Mouse (Mus musculus) gonadal fat pad, adult 2 months (tissue): ENCODE measurements around the gene Ubtd1. TPM values are rescaled to one million over a fixed set of nuclear protein-coding genes. Genes with fewer than 3 reads are reported as not detected.

Experiments
- DNase-seq: peaks from one replicate; pipeline ENCODE4 v3.0.0-alpha.2; 2012; ENCODE audit warnings: low read depth
- polyA plus RNA-seq: library from polyadenylated mRNA; depleted of rRNA; stranded (reverse); fragments of >200 nt; gene quantifications from 2 replicates; pipeline ENCODE4 v1.2.3, GENCODE M21; 2012

The Ubtd1 gene
- polyA plus RNA-seq, 1 experiment, result 40.2 TPM

DNA sequence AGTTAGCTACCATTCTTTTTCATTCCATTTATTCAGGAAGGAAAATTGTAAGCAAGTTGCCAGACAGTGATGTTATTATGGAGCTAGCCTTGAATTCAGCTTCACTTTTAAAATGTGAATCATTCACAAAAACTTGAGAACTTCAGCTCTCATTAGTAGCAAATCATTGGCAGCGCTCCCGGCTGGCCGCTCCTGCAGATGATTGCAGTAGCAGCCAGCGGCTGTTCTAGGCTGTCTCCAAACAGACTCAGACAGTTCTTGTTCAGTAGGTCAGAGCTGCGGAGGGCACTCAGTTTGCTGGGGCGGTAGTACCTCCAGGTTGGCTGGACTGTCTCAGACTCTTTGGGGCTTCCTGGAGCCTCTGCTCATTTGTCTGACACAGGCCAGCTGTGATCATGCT is 11.9 kb downstream of the Ubtd1 start:
- no peak for DNase-seq

DNA sequence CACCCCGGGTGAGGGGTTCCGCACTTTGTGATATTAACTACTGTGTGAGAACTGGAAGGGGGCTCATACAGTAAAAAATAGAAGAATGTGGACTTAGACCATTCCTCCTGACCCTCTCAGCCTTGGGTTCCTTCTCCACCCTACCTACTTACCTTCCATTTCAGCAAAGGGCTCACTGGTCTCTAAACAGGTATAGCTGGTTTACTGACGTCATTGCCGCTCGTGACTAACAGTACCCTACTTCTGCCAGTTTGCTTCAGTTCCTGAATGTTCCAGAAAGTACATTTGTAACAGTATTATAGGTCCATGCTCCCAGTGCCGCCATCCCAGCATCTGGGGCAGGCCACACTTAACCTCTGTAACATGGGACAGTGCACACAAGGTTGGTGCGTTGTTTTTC is 12.5 kb downstream of the Ubtd1 start:
- DNase-seq, result no peak

DNA sequence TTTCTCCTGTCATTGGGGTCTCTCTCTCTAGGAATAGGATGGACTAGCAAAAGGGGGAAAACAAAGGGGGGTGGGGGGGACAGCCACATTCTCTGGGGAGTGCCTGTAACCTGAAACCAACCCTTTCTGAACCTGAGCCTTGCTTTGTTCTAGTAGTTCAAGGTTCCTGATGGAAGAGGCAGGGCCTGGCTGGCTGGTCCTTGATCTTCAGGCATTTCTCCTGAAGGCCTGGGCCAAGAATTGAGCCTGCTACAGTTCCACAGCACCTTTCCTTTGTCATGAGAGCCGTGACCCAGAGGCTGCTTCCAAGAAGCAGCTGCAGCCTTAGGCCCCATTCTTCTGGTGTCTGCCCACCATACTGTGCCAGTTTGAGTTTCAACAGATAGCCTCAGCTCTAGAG is 13.9 kb downstream of the Ubtd1 start:
- no peak for DNase-seq

DNA sequence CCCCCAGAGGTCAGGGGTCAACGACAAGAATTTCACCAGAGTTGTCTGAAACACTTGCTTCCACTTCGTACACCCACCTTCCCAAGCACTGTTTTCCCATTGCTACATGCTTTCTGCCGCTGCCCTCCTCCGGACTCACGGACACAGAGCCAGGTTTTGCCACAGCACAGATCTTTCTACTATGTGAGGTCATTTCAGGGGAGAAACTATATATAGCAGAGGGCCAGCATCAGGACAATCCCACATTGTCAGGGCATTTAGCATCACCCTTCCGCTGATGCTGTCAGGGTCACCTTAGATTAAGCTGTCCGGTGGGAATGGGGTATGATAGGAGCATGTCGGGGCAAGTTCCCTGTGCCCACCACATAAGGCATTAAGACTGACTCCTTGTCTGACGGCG is 15.5 kb downstream of the Ubtd1 start:
- no peak for DNase-seq

DNA sequence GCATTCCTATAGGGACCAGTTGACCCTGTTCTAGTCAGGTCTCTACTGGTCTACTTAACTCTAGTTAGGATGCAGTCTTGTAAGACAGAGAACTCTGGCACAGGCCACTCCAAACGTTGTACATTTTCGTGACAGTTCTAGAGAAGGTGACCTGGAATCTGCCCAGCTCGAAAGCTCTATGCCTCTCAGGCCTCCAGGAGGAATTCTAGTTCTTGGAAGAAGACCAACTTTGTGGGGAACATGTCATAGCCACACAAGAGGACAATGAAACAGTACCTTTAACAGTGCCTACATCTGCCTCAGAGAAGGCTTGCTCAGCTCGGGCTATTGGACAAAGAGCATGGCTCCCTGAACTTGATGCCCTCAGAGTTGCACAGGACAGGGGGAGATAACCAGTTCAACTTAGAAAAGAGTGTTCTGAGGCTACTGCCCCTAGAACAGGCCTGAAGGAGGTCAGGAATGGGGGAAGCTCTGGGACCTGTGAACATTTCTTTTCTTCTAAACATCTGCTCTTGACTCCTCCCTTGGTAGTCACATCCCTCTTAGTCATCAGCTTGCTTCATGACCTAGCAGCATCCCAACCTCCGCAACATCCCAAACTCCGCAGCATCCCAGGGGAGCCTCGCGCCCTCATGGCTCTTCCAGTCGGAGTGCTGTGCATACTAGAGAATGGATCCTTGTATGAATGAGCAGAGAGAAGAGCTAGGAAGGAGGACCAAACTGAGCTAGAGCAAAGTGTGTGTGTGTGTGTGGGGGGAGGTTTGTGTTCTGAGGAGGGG is 17.4 kb downstream of the Ubtd1 start:
- DNase-seq, result no peak

DNA sequence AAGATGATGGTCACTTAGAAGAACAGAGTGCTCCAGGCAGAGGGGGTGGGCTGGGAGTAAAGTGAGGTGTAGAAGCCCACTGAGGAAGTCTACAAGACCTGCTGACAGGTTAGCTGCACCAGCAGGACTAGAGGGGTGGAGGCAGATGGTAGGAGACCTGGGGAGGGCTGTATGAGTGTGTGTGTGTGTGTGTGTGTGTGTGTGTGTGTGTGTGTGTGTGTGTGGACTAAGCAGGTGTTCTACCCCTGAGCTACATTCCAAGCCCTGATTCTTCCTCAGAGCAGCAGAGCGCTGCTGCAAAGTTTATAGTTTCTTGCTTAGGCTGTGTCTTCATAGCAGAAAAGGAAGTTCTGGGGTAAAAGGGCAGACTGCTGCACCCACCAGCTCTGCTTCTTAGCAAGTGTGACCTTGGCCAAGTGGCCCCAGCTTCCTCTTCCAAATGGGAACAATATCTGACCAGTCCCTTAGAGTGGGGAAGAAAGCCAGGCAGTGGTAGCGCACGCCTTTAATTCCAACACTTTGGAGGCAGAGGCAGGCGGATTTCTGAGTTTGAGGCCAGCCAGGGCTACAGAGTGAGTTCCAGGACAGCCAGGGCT is 18.2 kb downstream of the Ubtd1 start:
- no peak for DNase-seq

DNA sequence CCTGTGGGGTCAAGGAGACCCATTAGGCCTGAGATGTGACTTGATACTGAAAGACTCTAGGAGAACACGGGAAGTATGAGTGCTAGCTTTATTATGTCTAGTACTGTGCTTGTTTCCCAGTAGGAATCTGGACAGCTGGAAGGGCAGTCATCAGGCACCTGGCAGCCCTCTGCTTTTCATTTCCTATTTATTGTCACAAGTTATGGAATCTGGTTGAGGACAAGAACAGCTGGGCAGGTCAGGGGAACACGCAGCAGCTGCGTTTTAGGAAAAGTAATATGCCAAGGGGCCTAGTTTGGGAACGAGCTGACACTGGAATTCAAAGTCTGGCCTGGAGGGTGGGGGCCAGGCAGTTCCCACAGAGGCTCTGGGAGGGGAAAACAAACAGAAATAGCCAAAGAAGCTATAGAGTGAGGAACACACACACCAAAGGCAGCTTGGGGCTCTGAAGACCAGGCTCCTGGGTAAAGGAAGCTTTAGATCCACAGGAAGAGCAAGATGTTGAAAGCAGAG is 18.9 kb downstream of the Ubtd1 start:
- DNase-seq, result no peak

DNA sequence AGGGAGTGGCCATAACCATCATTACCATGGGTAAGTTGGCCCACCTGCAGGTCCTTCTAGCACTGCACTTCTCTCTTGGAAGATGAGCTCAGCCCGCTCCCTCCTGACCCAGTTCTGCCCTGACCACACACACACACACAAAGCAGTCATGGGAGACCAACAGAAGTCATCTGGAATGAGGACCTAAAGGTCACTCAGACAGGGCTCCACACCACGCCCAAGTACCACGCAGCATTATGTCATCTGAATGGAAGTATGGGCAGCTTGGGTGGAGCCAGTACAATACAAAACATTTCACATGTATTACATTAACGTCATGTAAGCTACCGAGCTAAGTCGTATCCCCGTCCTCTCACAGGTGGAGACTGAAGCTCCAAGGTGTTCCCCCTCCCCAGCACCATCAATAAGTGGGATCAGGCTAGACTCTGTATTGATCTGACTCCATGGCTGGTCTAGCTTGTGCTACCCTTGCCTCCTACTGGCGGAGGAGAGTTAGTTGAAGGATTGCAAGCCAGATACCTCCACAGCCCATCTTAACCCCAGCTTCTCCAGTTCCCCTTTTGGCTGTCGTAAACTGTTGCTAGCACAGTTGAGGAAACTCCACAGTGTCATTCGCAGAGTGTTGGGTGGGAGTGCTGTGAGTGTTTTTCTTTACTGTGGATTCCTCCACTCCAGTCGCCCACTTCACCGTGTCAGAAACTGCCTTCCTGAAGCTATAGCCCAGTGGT is 19.9 kb downstream of the Ubtd1 start:
- no peak for DNase-seq

DNA sequence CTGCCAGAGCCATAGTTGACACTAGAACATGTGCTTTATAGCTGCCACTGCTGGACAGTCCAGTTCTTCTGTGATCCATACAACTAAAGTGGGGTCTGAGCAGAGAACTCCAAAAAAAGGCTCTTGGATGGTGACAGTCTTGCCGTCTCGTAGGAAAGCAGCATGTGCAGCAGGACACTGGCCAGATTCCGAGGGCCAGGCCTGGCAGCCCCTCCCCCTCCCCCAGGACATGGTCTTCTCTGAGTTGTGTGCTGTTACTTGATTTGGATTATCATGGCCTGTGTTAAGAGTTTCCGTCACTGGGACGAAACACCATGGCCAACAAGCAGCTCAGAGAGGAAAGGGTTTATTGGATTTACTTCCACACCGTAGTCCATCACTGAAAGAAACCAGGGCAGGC is 22.7 kb downstream of the Ubtd1 start:
- DNase-seq, result no peak

DNA sequence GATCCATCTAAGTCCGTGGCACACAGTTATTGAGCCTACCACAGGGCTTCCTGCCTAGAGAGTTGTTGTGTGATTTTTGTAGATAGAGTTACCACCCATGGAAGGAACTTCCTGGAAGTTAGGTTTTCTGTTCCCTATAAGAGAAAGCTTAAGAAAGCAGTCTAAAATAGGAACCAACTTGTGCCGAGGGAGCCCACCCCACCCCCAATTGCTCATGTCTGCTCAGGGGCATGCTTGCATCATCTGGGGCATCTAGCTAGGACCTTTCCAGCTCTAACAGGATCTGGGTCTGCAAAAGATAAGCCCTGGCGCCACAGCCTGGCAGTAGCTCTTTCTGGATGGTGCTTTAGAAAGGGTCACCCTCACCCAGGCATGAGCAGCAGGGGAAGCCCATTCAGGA is 24.1 kb downstream of the Ubtd1 start:
- DNase-seq, result no peak

DNA sequence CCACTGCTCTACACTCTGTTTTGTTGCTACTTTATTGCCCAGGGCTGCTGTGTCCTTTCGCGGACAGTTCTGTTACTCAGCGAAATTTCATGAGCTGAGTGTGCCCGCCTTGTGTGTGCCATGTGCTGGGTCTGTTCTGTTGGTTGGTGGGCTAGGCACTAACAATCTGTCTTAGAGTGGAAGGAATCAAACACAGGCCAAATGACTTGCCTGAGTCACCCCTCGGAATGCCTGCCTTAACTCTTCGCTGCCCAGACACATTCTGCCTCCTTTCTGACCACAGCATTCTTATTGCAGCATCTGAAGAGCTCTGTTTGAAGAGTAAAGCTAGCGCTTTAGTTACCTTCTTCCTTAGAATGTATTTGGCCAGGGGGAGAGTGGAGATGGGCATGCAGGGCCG is 25.0 kb downstream of the Ubtd1 start:
- no peak for DNase-seq

DNA sequence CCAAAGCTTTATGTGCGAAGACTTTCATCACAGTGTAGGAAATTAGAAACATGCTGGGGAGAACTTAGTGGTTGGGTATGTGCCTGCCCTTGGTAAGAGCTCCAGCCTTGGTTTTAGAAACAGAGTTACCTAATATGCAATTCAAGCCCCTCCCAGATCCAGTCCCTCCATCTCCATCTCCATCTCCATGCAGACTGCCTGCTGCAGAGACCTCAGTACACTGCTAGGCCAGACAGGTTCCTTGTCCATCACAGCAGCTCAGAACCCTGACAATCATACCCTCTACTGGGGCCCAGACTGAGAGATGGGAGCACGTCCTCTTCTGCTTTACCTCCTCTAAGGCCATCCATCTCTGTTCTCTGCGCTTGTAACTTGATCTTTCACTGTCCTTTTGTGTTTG is 27.0 kb downstream of the Ubtd1 start:
- no peak for DNase-seq

DNA sequence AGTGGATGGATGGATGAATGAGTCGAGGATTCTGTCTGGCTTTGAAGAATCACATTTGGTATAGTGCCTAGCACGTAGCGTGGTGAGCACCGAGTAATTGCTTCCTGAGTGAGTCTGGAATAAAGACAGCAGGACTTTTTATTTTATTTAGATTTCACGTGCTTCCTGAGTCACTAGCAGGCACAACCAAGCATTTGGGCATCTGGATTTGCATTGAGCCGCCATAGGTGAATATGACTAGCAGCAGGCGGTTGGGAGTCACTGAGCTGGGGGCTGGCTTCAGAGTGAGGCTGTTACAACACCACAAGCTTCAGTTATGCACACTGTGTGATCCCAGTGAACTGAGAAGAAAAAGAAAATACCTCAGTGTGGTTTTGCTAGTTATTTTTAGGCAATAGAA is 27.5 kb downstream of the Ubtd1 start:
- DNase-seq, result no peak

DNA sequence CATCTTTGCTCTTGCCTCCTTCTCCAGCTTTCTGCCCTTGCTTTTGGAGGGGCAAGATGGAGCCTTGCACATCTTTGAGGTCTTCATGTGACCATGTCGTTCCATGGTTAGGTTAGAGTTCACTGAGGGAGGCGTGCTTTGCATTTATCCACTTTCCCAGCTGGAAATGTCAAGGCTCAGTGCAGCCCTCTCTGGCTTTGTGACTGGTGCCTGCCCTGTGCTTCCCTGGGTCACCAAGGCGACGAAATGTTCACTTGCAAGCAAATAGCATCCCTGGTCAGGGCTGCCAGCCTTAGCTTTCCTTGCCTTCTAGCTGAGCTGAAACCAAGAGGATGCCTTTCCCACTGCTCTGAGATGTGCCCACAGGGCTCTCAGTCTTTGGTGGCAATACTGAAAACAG is 28.9 kb downstream of the Ubtd1 start:
- no peak for DNase-seq

DNA sequence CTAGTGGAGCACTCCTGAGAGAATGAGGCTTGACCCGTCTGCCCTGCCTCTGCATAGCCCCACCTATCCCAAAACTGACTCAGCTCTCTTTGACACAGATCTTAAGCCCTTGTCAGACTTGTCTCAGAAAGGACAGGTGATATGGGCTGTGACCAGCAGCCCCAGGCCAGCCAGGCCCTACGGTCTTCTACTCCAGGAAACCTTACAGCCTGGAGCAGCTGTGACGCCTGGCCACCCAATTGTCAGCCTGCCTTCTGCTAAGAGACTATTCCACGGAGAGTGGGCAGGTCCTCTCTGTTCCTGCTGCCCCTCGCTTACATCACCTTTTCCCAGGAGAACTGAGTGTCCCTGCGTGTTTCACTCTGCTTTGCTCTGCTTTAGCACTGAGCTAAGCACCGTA is 29.6 kb downstream of the Ubtd1 start:
- no peak for DNase-seq

DNA sequence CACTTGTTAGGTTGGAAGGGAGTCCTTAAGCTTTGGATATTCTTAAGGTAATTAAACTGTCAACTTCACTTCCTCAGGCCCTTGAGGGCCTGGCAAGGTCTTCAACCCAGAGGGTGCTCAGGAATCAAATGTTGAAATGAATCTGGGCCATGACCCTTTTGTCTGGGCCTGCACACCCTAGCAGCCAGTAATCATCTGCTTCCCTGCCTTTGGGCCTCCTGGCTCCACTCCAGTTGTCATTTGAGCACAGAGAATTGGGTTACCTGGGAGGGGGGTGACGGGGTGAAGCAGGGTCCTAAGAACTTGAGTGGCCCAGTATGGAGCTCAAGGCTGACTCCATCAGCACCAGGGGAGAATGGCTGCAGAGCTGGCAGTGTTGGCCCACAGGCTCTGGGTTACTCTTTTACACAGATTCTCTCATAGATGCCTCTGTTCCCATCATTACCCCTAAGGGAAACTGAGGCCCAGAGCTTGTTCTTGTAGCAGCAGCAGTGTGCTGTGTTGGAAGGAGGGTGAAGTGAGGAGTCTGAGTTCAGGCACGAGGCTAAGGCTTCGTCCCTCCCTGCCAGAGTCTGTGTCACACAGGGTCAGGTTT is 32.8 kb downstream of the Ubtd1 start:
- no peak for DNase-seq

DNA sequence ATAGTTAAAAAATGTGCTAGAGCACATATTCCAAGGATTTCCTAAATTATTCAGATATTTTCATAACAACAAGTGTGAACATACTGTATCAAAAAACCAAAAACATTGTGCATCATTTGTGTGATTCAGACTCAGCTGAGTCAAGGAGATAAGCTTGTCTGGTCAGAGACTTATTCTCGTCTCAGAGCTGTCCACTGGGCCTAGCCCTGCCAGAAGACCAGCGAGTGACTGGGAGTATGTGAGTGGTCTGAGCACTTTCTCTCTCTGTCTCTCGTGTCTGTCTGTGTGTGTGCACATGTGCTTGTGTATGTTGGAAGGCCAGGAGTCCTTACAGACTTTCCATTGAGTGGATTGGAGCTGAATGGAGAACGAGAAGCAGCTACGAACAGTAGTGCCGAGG is 33.4 kb downstream of the Ubtd1 start:
- no peak for DNase-seq

DNA sequence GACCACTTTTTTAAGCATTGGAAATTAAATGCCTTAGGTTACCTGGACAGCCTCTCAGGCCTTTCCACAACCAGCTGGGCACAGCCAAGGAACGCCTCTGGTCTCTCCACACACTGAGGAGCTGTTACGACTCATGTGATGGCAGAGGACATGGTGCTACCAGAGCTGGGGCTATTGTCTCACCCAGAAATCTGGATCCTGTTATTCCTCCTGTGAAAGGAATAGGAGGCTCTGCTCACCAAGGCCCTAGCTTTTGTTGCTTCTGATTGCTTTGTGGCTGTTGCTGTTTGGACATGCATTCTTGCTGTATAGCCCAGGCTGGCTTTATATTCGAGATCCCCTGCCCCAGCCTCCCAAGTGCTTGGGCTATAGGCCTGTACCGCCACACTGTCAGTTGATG is 34.7 kb downstream of the Ubtd1 start:
- DNase-seq, result no peak

DNA sequence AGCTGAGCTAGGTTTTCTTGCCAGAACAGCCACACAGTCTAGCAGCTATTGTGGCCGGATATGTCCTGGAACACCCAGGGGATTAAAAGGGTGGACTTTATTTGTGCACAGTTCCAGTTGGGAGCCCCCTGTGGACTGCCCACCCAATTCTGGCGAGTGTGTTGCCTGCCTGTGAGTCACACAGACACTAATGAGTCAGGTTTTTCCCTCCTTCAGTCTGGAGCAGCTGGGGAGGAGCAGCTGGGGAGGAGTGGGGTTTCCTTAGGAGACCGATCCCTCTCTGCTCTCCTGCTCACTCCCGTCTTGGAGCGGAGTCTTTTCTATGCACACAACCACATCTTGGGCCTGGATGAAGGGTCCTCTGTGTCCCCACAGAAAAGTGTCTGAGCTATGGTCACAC is 35.3 kb downstream of the Ubtd1 start:
- DNase-seq, result no peak

DNA sequence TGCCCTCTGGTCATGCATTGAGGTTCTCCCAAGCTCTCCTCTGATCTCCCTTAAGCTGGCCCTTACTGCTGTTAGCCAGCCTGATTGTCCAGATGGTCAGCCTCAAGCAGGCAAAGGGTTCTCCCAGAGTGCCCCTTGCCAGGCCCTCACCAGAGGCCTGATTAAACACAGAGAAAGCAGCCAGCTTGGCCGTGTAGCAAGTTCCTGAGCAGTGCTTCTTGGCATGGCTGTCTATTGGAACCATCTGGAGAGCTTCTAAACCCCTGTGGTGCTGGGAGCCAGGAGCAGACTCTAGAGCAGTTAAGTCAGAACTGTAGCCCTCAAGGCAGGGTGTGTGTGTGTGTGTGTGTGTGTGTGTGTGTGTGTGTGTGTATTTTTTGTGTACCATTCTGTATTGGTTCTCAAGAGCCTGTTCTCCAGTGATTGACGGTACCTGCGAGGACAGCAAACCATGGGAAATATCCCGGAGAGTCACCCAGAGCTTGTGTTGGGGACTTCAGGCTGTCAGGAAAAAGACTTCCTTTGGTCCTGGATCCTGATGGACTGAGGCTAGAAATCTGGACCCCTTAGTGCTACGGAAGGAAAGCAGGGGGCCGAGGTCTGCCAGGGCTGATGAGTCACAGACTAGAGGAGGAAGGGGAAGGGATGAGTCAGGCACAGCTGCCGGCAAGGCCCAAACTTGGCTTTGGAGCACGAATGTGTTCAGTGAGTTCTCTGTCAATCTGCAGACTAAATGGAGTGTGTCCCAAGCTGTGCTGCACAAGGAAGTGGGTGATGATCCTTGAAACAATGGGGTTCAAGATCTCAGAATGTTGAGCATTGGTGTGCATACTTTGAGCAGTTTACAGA is 36.1 kb downstream of the Ubtd1 start:
- no peak for DNase-seq

DNA sequence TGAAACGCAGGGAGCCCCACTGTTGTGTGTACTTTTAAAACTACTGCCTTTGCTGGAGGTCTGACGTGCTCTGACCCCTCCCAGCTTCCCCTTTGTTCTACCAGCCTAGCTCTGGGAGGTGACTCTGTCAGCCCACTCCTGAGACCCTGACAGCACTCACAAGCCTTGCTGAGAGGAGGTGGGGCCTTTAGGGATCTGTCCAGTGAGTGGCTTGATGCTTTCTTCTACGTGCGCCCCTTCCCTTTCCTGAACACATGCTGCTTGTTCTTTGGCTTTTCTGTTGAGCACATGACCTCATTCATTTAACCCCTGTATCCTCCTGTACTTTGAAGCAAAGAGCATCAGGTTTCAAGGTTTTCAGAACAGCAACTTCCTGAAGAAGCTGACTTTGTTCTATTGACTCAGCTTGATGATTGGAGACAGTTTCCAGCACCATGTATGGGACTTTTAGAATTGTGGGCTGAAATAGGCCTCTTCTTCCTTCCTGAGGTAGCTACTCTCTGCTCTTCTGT is 37.5 kb downstream of the Ubtd1 start:
- DNase-seq, result no peak
